Mouse (Mus musculus) intestine, postnatal 0 days (tissue): ENCODE results near the gene Lancl1. TPM values are rescaled to one million over a fixed set of nuclear protein-coding genes. Genes with fewer than 3 reads are reported as not detected.

ENCODE experiments used
- ATAC-seq: fragments of 200-750 bp; cut with Nextera tagmentation; 2 replicates; pipeline ENCODE4 v1.8.0; 2017; ENCODE audit warnings: mild to moderate bottlenecking, moderate TSS enrichment, moderate library complexity
- H3K27ac ChIP-seq: fragments of 300-500 bp; sonication (generic); 2 replicates; pipeline ENCODE4 v1.5.1; 2014; ENCODE audit warnings: mild to moderate bottlenecking, low read depth, low read length, moderate library complexity
- H3K27me3 ChIP-seq: fragments of 300-500 bp; sonication (generic); replicated peaks from 2 replicates; pipeline ENCODE4 v1.6.1; 2014; ENCODE audit warnings: low read length, mixed read lengths; ENCODE audit not compliant: control insufficient read depth, insufficient read depth
- H3K36me3 ChIP-seq: fragments of 300-500 bp; sonication (generic); 2 replicates; pipeline ENCODE4 v1.6.1; 2014; ENCODE audit warnings: mild to moderate bottlenecking, moderate library complexity; ENCODE audit not compliant: control insufficient read depth, insufficient read depth
- H3K4me1 ChIP-seq: fragments of 300-500 bp; sonication (generic); replicated peaks from 2 replicates; pipeline ENCODE4 v1.6.1; 2014; ENCODE audit warnings: antibody characterized with exemption, low read length, mixed read lengths; ENCODE audit not compliant: control insufficient read depth, insufficient read depth
- H3K4me2 ChIP-seq: fragments of 300-500 bp; sonication (generic); replicated peaks from 2 replicates; pipeline ENCODE4 v1.6.1; 2014; ENCODE audit warnings: low read depth, mild to moderate bottlenecking, moderate library complexity
- H3K4me3 ChIP-seq: fragments of 300-500 bp; sonication (generic); 2 replicates; pipeline ENCODE4 v1.5.1; 2014; ENCODE audit warnings: low read depth, low read length
- H3K9ac ChIP-seq: fragments of 300-500 bp; sonication (generic); 2 replicates; pipeline ENCODE4 v1.6.1; 2014; ENCODE audit warnings: mild to moderate bottlenecking, low read depth, low read length
- H3K9me3 ChIP-seq: fragments of 300-500 bp; sonication (generic); 2 replicates; pipeline ENCODE4 v1.6.1; 2016; ENCODE audit warnings: mixed run types; ENCODE audit not compliant: control insufficient read depth
- CTCF ChIP-seq: sonication (generic); IDR thresholded peaks from 2 replicates; pipeline ENCODE4 v1.5.1; 2016; ENCODE audit warnings: low read depth, mild to moderate bottlenecking, control low read depth, antibody characterized with exemption, moderate library complexity
- WGBS: fragments of 180-500 bp; shearing (Covaris S2); extraction: QIAGEN DNeasy Blood & Tissue Kit; methylation state at CpG from one replicate; pipeline ENCODE4 v1.1.7; 2014; 5-methylcytosine and 5-hydroxymethylcytosine counted together
- polyA plus RNA-seq: library from polyadenylated mRNA; unstranded; fragments of >200 nt; fragmentation: Nextera tagmentation; extraction: Ambion mirVana; gene quantifications from 2 replicates; pipeline ENCODE4 v1.2.1, GENCODE M21; 2015

Gene Lancl1
- polyA plus RNA-seq, 1 experiment from 2014 or later, result 32.9 TPM

GRCm38 (mm10) chr1:66985906-66986305 is 52.8 kb downstream of the Lancl1 start:
- Histone ChIP-seq H3K4me2 (no peak overlapping the region), H3K27ac (no peak overlapping the region), H3K36me3 (no peaks in the 10 kb centered on the region), H3K9ac (no peak overlapping the region), H3K9me3 (no peaks in the 10 kb centered on the region), H3K27me3 (no peaks in the 10 kb centered on the region), H3K4me3 (no peak overlapping the region), H3K4me1 (no peaks in the 10 kb centered on the region)
- no peak for ATAC-seq
- 73% methylated on average over 4 of the region's 4 CpGs for WGBS
- TF ChIP-seq CTCF, result no peak

- no peak for ATAC-seq
- Histone ChIP-seq H3K27ac (no peak overlapping the region), H3K4me3 (no peak overlapping the region), H3K9me3 (no peaks in the 10 kb centered on the region), H3K27me3 (no peaks in the 10 kb centered on the region), H3K4me1 (no peaks in the 10 kb centered on the region), H3K4me2 (no peak overlapping the region), H3K9ac (no peak overlapping the region), H3K36me3 (no peaks in the 10 kb centered on the region)
- no peak for TF ChIP-seq CTCF
- 63% methylated on average over 7 of the region's 7 CpGs for WGBS
Observed at GRCm38 (mm10) chr1:66985129-66985698, 53.5 kb downstream of the Lancl1 start.

- Histone ChIP-seq H3K4me2 (no peak overlapping the region), H3K4me3 (no peak overlapping the region), H3K27me3 (no peaks in the 10 kb centered on the region), H3K36me3 (no peaks in the 10 kb centered on the region), H3K9me3 (no peaks in the 10 kb centered on the region), H3K27ac (no peak overlapping the region), H3K4me1 (no peaks in the 10 kb centered on the region), H3K9ac (no peak overlapping the region)
- 95% methylated on average over 1 of the region's 1 CpGs for WGBS
- no peak for ATAC-seq
- TF ChIP-seq CTCF, result no peak
Observed at GRCm38 (mm10) chr1:66980129-66980528, 58.5 kb downstream of the Lancl1 start.

DNA sequence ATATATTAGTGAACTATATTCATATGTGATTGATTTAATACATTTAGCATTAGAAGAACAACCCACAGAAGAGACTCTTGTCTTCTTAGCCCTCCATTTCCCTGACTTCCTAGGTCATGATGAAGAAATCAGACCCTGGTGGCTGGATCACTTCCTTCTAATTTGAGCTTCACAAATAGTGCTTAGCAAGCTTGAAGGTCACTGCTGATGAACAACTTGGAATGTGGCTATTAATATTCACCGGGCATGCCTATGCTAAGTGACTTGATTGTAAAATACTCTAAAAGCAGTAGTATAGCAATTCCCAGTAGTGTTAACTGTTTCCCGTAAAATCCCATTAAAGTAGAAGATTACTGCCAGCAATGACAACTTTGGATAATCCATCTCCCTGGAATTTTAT is 63.2 kb downstream of the Lancl1 start:
- H3K4me1 ChIP-seq, result no peaks in the 10 kb centered on the region
- 76% methylated on average over 2 of the region's 2 CpGs for WGBS
- no peak for TF ChIP-seq CTCF

GRCm38 (mm10) chr1:66964857-66965256 is 73.8 kb downstream of the Lancl1 start:
- no peak overlapping the region for H3K4me3 ChIP-seq
- H3K4me2 ChIP-seq, result no peak overlapping the region
- whole genome bisulfite sequencing, result 62% methylated on average over 4 of the region's 4 CpGs
- no peak overlapping the region for H3K9ac ChIP-seq
- no peak for TF ChIP-seq CTCF
- ATAC-seq, result no peak
- H3K27me3 ChIP-seq, result no peaks in the 10 kb centered on the region
- no peak overlapping the region for H3K27ac ChIP-seq
- H3K9me3 ChIP-seq, result no peaks in the 10 kb centered on the region
- no peaks in the 10 kb centered on the region for H3K36me3 ChIP-seq
- H3K4me1 ChIP-seq, result no peaks in the 10 kb centered on the region

More for the DNA sequence above, 63.2 kb downstream of the Lancl1 start:
- Histone ChIP-seq H3K4me2 (no peak overlapping the region), H3K9ac (no peak overlapping the region), H3K36me3 (no peaks in the 10 kb centered on the region), H3K4me3 (no peak overlapping the region), H3K9me3 (no peaks in the 10 kb centered on the region), H3K27ac (no peak overlapping the region), H3K27me3 (no peaks in the 10 kb centered on the region)
- no peak for ATAC-seq

DNA sequence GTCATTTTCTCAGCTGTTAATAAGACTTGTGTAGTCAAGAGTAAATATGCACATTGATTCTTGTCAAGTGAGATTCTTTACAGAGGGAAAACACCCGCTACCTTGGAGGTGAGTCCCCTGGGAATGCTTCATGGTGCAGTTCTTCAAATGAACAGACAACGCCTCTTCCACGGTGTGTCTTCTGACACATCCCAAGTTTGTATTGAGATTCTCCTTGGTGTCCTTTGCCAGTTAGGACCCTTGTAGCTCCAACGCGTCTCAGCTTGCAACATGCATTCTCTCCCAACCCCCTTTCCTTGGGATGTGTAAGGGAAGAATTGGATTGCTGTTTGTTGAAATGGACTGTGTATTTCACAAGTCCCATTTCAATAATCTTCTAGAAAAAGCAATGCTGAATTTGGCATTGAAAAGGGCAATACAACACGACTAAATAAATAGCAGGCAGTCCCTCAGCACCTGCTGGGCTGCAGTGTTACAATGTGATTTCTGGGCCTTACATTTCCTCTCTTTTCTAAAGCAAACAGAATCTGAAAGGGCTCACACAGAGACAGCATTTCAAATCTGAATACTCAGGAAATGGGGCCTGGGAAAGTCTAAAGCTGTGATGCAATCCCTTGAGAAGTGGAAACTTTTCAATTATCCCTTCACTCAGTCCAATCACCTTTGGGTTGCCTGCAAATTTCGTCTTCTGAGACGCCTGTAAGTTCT is 78.0 kb downstream of the Lancl1 start:
- Histone ChIP-seq H3K4me2 (no peak overlapping the region), H3K9me3 (no peaks in the 10 kb centered on the region; the same call in 1 of the 2 replicates), H3K4me3 (no peak overlapping the region), H3K4me1 (no peaks in the 10 kb centered on the region), H3K27ac (no peak overlapping the region), H3K27me3 (no peaks in the 10 kb centered on the region), H3K36me3 (no peaks in the 10 kb centered on the region), H3K9ac (no peak overlapping the region)
- WGBS, result 57% methylated on average over 8 of the region's 8 CpGs
- no peak for TF ChIP-seq CTCF
- ATAC-seq, result no peak
